Mouse (Mus musculus): ENCODE measurements at regions not wholly inside any gene's neighbourhood (a gene's known extent, or its start where the extent isn't known, plus 50 kb on each side); places are given as distances from the start of the nearest gene placed in this dataset.

- Histone ChIP-seq H3K9me3 (ENCODE audit: low read length) (no peaks in the 10 kb centered on the region), H3K9ac (replicated peaks; ENCODE audit: low read depth) (no peak overlapping the region), H3K27ac (ENCODE audit: low read length) (no peak overlapping the region), H3K4me2 (replicated peaks; ENCODE audit: low read depth, low read length) (no peak overlapping the region), H3K4me3 (ENCODE audit: low read depth, low read length) (no peak overlapping the region), H3K36me3 (ENCODE audit: insufficient read depth, low read length) (no peaks in the 10 kb centered on the region), H3K4me1 (ENCODE audit: insufficient read depth, low read depth, low read length) (no peaks in the 10 kb centered on the region), H3K27me3 (replicated peaks; ENCODE audit: insufficient read depth, low read length) (no peaks in the 10 kb centered on the region)
- WGBS: 51% methylated on average over 8 of the region's 8 CpGs
- ATAC-seq (no peak), DNase-seq (ENCODE audit: low spot score) (no peak)
- no peak for TF ChIP-seq CTCF (IDR thresholded peaks at IDR 0.05)
- TF ChIP-seq EP300 (IDR thresholded peaks at IDR 0.05): no peak
These were observed 387.0 kb downstream of the Sfmbt2 start for GRCm38 (mm10) chr2:10757202-10757840.

GRCm38 (mm10) chr2:10757886-10758285 is 387.6 kb downstream of the Sfmbt2 start:
- H3K27ac ChIP-seq (ENCODE audit: low read length): no peak overlapping the region
- no peak for DNase-seq (ENCODE audit: low spot score)
- no peaks in the 10 kb centered on the region for H3K9me3 ChIP-seq (ENCODE audit: low read length)
- H3K4me1 ChIP-seq (ENCODE audit: insufficient read depth, low read depth, low read length): no peaks in the 10 kb centered on the region
- ATAC-seq: no peak
- no peak overlapping the region for H3K9ac ChIP-seq (replicated peaks; ENCODE audit: low read depth)
- WGBS: 80% methylated on average over 1 of the region's 1 CpGs
- H3K4me2 ChIP-seq (replicated peaks; ENCODE audit: low read depth, low read length): no peak overlapping the region
- no peaks in the 10 kb centered on the region for H3K36me3 ChIP-seq (ENCODE audit: insufficient read depth, low read length)
- H3K4me3 ChIP-seq (ENCODE audit: low read depth, low read length): no peak overlapping the region
- TF ChIP-seq EP300 (IDR thresholded peaks at IDR 0.05) (no peak), CTCF (IDR thresholded peaks at IDR 0.05) (no peak)
- no peaks in the 10 kb centered on the region for H3K27me3 ChIP-seq (replicated peaks; ENCODE audit: insufficient read depth, low read length)

DNA sequence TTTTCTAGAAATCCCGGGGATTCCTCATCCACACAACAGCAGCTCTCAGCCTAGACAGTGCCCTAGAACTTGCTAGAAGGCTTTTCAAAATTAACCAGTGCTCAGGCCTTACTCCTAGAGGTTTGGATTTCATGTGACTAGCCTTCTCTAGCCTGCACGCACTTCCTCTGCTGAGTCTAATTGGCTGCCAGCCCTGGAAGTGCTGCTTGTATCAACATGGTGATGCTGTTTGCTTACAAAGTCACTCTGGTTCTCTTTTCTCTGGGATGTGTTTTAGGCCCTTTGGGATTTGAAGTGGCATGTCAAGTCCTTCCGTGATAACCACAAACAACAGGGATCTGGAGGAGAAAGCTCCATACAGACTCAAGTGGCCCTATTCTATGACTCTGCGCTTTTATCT is 391.9 kb downstream of the Sfmbt2 start:
- H3K4me2 ChIP-seq (replicated peaks; ENCODE audit: low read depth, low read length): no peak overlapping the region
- H3K4me1 ChIP-seq (ENCODE audit: insufficient read depth, low read depth, low read length): no peaks in the 10 kb centered on the region
- no peaks in the 10 kb centered on the region for H3K9me3 ChIP-seq (ENCODE audit: low read length)
- H3K36me3 ChIP-seq (ENCODE audit: insufficient read depth, low read length): no peaks in the 10 kb centered on the region
- ATAC-seq (peak; percentile 37; the same call in 1 of the 2 replicates), DNase-seq (ENCODE audit: low spot score) (peak; percentile 14)
- H3K9ac ChIP-seq (replicated peaks; ENCODE audit: low read depth): no peak overlapping the region
- no peak for TF ChIP-seq CTCF (IDR thresholded peaks at IDR 0.05)
- TF ChIP-seq EP300 (IDR thresholded peaks at IDR 0.05): no peak
- no peak overlapping the region for H3K4me3 ChIP-seq (ENCODE audit: low read depth, low read length)
- WGBS: 58% methylated on average over 4 of the region's 4 CpGs
- H3K27me3 ChIP-seq (replicated peaks; ENCODE audit: insufficient read depth, low read length): no peaks in the 10 kb centered on the region
- H3K27ac ChIP-seq (ENCODE audit: low read length): no peak overlapping the region

DNA sequence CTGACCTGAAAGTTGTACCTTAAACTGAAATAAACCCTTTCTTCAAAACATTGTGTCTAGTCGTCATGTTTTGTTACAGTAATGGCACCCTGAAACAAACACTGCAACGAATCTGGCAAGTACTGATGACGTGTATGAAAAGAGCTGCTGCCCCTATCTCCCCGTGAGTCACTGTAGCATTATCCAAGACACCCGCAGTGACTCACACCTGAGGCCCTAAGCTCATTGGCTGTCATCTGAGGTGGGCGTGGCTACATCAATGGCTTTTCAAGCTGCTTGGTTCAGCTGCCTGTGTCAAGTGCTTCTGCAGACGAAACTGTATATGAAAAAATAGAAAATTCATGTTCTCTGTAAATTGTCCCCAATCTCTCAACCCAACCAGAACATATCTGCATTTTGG is 388.8 kb upstream of the Prkcq start:
- TF ChIP-seq EP300 (IDR thresholded peaks at IDR 0.05): no peak
- TF ChIP-seq CTCF (IDR thresholded peaks at IDR 0.05): no peak
- no peaks in the 10 kb centered on the region for H3K27me3 ChIP-seq (replicated peaks; ENCODE audit: insufficient read depth, low read length)
- no peaks in the 10 kb centered on the region for H3K4me1 ChIP-seq (ENCODE audit: insufficient read depth, low read depth, low read length)
- ATAC-seq (peak; percentile 25), DNase-seq (ENCODE audit: low spot score) (peak; percentile 9)
- no peak overlapping the region for H3K4me3 ChIP-seq (ENCODE audit: low read depth, low read length)
- no peak overlapping the region for H3K9ac ChIP-seq (replicated peaks; ENCODE audit: low read depth)
- 33% methylated on average over 7 of the region's 7 CpGs for WGBS
- H3K9me3 ChIP-seq (ENCODE audit: low read length): no peaks in the 10 kb centered on the region
- no peak overlapping the region for H3K27ac ChIP-seq (ENCODE audit: low read length)
- no peaks in the 10 kb centered on the region for H3K36me3 ChIP-seq (ENCODE audit: insufficient read depth, low read length)
- no peak overlapping the region for H3K4me2 ChIP-seq (replicated peaks; ENCODE audit: low read depth, low read length)

- Histone ChIP-seq H3K9me3 (ENCODE audit: low read length) (no peaks in the 10 kb centered on the region), H3K9ac (replicated peaks; ENCODE audit: low read depth) (no peak overlapping the region), H3K27me3 (replicated peaks; ENCODE audit: insufficient read depth, low read length) (no peaks in the 10 kb centered on the region), H3K4me3 (ENCODE audit: low read depth, low read length) (no peak overlapping the region), H3K36me3 (ENCODE audit: insufficient read depth, low read length) (no peaks in the 10 kb centered on the region), H3K4me1 (ENCODE audit: insufficient read depth, low read depth, low read length) (no peaks in the 10 kb centered on the region), H3K27ac (ENCODE audit: low read length) (no peak overlapping the region), H3K4me2 (replicated peaks; ENCODE audit: low read depth, low read length) (no peak overlapping the region)
- 71% methylated on average over 6 of the region's 6 CpGs for WGBS
- TF ChIP-seq EP300 (IDR thresholded peaks at IDR 0.05): no peak
- ATAC-seq (no peak), DNase-seq (ENCODE audit: low spot score) (no peak)
These were observed 388.3 kb upstream of the Prkcq start for GRCm38 (mm10) chr2:10783594-10783993.

DNA sequence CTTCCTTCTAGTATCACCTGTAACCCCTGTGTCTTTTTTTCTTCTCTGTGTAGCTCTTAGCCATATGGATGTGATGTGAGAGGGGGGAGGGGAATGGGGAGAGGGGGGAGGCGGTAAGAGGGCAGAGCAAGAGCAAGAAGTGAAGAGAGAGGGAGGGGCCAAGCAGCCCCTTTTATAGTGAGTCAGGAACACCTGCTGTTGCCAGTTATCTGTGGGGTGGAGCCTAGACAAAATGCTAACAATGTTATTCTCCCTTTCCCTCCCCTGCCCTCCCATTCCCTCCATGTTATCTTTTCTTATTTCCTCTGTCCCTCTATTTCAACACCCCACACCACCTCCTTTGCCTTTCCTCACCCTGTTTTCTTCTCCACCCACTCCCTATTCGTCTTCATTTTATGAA is 387.6 kb upstream of the Prkcq start:
- no peak for DNase-seq (ENCODE audit: low spot score)

DNA sequence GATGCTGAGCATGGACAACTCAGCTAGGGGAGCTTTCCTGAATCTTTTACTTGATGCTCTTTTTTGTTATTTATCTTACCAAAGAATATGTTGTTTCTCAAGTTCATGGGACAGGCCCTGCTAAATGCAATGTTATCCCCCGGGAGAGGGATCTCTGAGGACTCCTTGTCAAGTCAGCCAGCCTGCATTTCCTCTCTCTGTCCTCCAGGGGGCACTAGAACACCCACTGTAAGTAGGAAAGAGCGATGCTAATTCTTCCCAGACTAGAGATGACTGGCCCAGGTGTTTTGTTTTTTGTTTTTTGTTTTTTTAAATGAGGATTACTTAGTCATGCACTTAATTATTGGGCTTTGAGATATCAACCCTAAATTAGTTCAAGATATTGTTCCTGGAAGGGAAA is 386.8 kb upstream of the Prkcq start:
- Histone ChIP-seq H3K27me3 (replicated peaks; ENCODE audit: insufficient read depth, low read length) (no peaks in the 10 kb centered on the region), H3K4me2 (replicated peaks; ENCODE audit: low read depth, low read length) (no peak overlapping the region), H3K4me1 (ENCODE audit: insufficient read depth, low read depth, low read length) (no peaks in the 10 kb centered on the region), H3K9ac (replicated peaks; ENCODE audit: low read depth) (no peak overlapping the region), H3K27ac (ENCODE audit: low read length) (no peak overlapping the region), H3K36me3 (ENCODE audit: insufficient read depth, low read length) (no peaks in the 10 kb centered on the region), H3K4me3 (ENCODE audit: low read depth, low read length) (no peak overlapping the region), H3K9me3 (ENCODE audit: low read length) (no peaks in the 10 kb centered on the region)
- TF ChIP-seq EP300 (IDR thresholded peaks at IDR 0.05) (no peak), CTCF (IDR thresholded peaks at IDR 0.05) (peak; percentile 78)
- 15% methylated on average over 2 of the region's 2 CpGs for WGBS
- DNase-seq (ENCODE audit: low spot score): peak; percentile 40
- ATAC-seq: no peak

More for the DNA sequence above, 387.6 kb upstream of the Prkcq start:
- Histone ChIP-seq H3K4me3 (ENCODE audit: low read depth, low read length) (no peak overlapping the region), H3K9me3 (ENCODE audit: low read length) (no peaks in the 10 kb centered on the region), H3K27ac (ENCODE audit: low read length) (no peak overlapping the region), H3K36me3 (ENCODE audit: insufficient read depth, low read length) (no peaks in the 10 kb centered on the region), H3K4me2 (replicated peaks; ENCODE audit: low read depth, low read length) (no peak overlapping the region), H3K9ac (replicated peaks; ENCODE audit: low read depth) (no peak overlapping the region), H3K4me1 (ENCODE audit: insufficient read depth, low read depth, low read length) (no peaks in the 10 kb centered on the region), H3K27me3 (replicated peaks; ENCODE audit: insufficient read depth, low read length) (no peaks in the 10 kb centered on the region)
- TF ChIP-seq EP300 (IDR thresholded peaks at IDR 0.05) (no peak), CTCF (IDR thresholded peaks at IDR 0.05) (no peak)
- no peak for ATAC-seq
- 63% methylated on average over 1 of the region's 2 CpGs for WGBS
